Mouse (Mus musculus): ENCODE measurements around the gene Fbxl16.

GRCm38 (mm10) chr17:25783861-25784574 is 24.9 kb upstream of the Fbxl16 start:
- TF ChIP-seq GATA1 (IDR thresholded peaks at IDR 0.05; ENCODE audit: borderline replicate concordance, low read length) (no peak), FLI1 (IDR thresholded peaks at IDR 0.05; ENCODE audit: low read length) (no peak)
